Mouse (Mus musculus) kidney, postnatal 4 days (tissue): Measurements from ENCODE around the gene Vmn1r33.
"Not testable (repeated sequence)": the region's sequence is repeated elsewhere in the genome, so short reads cannot be mapped to it uniquely, and the experiment has no call there.

Source experiments
- DNase-seq, 2 experiments: peaks; one replicate each; pipeline ENCODE4 v3.0.0; 2021; ENCODE audit warnings: mixed read lengths in 2 of 2

The Vmn1r33 gene

GRCm38 (mm10) chr6:66618182-66618581, at the start of gene Vmn1r33:
TSS of gene Vmn1r33 (minus strand) at chr6:66618282.
- not testable (repeated sequence) for DNase-seq

- DNase-seq = no peak
Measured at GRCm38 (mm10) chr6:66643779-66644178, 25.7 kb upstream of the Vmn1r33 start, which contains the start of gene Vmn1r34. TSS of gene Vmn1r34 (minus strand) at chr6:66643879.

GRCm38 (mm10) chr6:66595804-66596203, 22.3 kb downstream of the Vmn1r33 start:
- no peak for DNase-seq
